Mouse (Mus musculus): ENCODE measurements around the gene BC030499. TPM values are rescaled to one million over a fixed set of nuclear protein-coding genes. Genes with fewer than 3 reads are reported as not detected.

Gene BC030499
- total and polyA plus RNA-seq, 2 experiments from 2014 or later = 0.19 to 0.22 TPM

DNA sequence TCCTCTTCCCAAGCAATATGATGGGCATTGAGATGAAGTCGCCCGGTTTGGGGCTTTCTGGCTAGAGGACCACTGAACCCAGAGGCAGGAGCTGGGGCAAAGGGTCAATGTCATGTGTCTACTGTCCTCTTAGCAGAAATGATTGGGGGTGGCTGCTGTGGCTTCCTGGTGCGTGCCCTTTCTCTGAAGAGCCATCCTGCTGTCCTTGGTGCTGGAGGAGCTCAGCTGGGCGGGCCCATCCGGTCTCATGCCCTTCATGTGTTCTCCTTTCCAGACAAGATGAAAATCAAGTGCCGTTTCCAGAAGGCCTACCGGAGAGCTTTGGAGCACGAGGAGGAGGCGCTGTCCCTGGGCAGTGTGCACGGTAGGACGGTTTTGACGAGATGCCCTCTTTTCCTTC lies 42.0 kb downstream of the BC030499 start:
- peaks cover 18% of the 10 kb centered on the region for H3K36me3 ChIP-seq (replicated peaks; ENCODE audit: control insufficient read depth, insufficient read depth, low read length)
- H3K9ac ChIP-seq (replicated peaks; ENCODE audit: low read depth, low read length) = no peak overlapping the region
- no peak for ATAC-seq (ENCODE audit: insufficient read depth, low read depth)
- no peak overlapping the region for H3K27ac ChIP-seq (ENCODE audit: low read depth)
- H3K27me3 ChIP-seq (ENCODE audit: control insufficient read depth, insufficient read depth, low read length) = no peaks in the 10 kb centered on the region
- H3K4me1 ChIP-seq (ENCODE audit: control insufficient read depth, insufficient read depth) = peaks cover 9% of the 10 kb centered on the region; the same call in 1 of the 2 replicates
- WGBS = 93% methylated on average over 12 of the region's 12 CpGs
- TF ChIP-seq CTCF (IDR thresholded peaks at IDR 0.05; ENCODE audit: low read depth) (no peak), EP300 (IDR thresholded peaks at IDR 0.05; ENCODE audit: low read depth) (no peak)
- H3K4me2 ChIP-seq (ENCODE audit: low read depth, low read length) = no peak overlapping the region
- H3K4me3 ChIP-seq (ENCODE audit: low read depth, low read length) = no peak overlapping the region
- no peaks in the 10 kb centered on the region for H3K9me3 ChIP-seq (replicated peaks; ENCODE audit: control insufficient read depth, low read length)
- no peak for DNase-seq (ENCODE audit: low spot score)

DNA sequence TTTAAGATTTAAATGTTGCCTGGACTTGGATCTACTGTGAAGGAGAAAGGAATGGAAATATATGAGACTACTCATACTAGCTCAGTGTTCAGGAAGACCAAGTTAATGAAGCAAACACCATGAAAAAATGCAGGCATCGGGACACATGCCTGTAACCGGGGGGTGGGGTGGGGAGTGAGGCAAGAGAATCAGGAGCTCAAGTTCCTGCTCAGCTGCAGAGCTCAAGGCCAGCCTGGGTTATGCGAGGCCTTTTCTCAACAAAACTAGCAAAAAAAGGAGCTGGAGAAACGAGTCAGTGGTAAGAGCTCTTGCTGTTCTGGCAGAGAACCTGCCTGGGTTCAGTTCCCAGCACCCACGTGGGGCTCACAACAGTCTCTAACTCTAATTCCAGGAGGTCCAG lies 43.4 kb downstream of the BC030499 start:
- H3K9ac ChIP-seq (replicated peaks; ENCODE audit: low read depth, low read length) = no peak overlapping the region
- H3K27ac ChIP-seq (ENCODE audit: low read depth) = no peak overlapping the region
- 89% methylated on average over 5 of the region's 5 CpGs for WGBS
- H3K4me1 ChIP-seq (ENCODE audit: control insufficient read depth, insufficient read depth) = peaks cover 4% of the 10 kb centered on the region; the same call in 1 of the 2 replicates
- DNase-seq (ENCODE audit: low spot score) (no peak), ATAC-seq (ENCODE audit: insufficient read depth, low read depth) (no peak)
- TF ChIP-seq CTCF (IDR thresholded peaks at IDR 0.05; ENCODE audit: low read depth) = no peak
- peaks cover 23% of the 10 kb centered on the region for H3K36me3 ChIP-seq (replicated peaks; ENCODE audit: control insufficient read depth, insufficient read depth, low read length)
- no peak overlapping the region for H3K4me3 ChIP-seq (ENCODE audit: low read depth, low read length)
- no peak overlapping the region for H3K4me2 ChIP-seq (ENCODE audit: low read depth, low read length)
- H3K27me3 ChIP-seq (ENCODE audit: control insufficient read depth, insufficient read depth, low read length) = no peaks in the 10 kb centered on the region
- no peaks in the 10 kb centered on the region for H3K9me3 ChIP-seq (replicated peaks; ENCODE audit: control insufficient read depth, low read length)

DNA sequence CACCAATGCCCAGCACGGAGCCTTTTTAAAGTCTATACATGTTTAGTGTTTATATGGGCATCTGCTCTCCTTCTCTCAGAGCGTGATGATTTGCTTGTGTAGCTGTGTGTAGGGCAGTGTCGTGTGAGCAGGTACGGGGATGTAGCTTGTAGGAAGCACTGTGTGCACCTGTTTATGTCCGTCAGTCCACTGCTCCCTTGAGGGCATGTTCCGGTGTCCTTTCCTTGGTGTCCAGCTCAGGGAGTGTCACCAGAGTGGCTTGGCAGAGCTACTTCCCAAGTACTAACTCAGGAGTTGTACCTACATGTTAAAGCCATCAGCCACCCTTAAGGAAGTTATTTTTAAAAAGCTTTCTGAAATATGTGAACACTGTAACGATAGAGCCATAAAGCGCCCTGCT lies 46.4 kb downstream of the BC030499 start:
- Histone ChIP-seq H3K4me3 (ENCODE audit: low read depth, low read length) (no peak overlapping the region), H3K9me3 (replicated peaks; ENCODE audit: control insufficient read depth, low read length) (no peaks in the 10 kb centered on the region), H3K27ac (ENCODE audit: low read depth) (no peak overlapping the region), H3K9ac (replicated peaks; ENCODE audit: low read depth, low read length) (no peak overlapping the region), H3K4me2 (ENCODE audit: low read depth, low read length) (no peak overlapping the region), H3K27me3 (ENCODE audit: control insufficient read depth, insufficient read depth, low read length) (no peaks in the 10 kb centered on the region), H3K4me1 (ENCODE audit: control insufficient read depth, insufficient read depth) (no peaks in the 10 kb centered on the region), H3K36me3 (replicated peaks; ENCODE audit: control insufficient read depth, insufficient read depth, low read length) (peaks cover 34% of the 10 kb centered on the region)
- ATAC-seq (ENCODE audit: insufficient read depth, low read depth) (no peak), DNase-seq (ENCODE audit: low spot score) (no peak)
- TF ChIP-seq EP300 (IDR thresholded peaks at IDR 0.05; ENCODE audit: low read depth) = no peak
- no peak for TF ChIP-seq CTCF (IDR thresholded peaks at IDR 0.05; ENCODE audit: low read depth)
- 89% methylated on average over 8 of the region's 8 CpGs for WGBS

DNA sequence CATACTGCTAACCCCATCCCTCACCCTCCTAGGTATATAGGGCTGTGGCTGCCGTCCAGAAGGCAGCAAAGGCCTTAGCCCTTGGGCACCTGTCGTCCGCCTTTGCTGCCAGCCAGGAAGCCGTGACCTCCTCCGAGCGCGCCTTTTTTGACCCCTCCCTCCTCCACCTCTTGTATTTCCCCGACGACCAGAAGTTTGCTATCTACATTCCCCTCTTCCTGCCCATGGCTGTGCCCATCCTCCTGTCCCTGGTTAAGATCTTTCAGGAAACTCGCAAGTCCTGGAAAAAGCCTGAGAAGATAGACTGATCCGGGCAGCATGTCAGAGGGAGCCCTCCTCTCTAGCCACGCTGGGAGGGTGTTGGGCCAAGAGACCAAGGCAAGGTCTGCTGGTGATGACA lies 51.1 kb downstream of the BC030499 start:
- Histone ChIP-seq H3K4me2 (ENCODE audit: low read depth, low read length) (no peak overlapping the region), H3K27me3 (ENCODE audit: control insufficient read depth, insufficient read depth, low read length) (no peaks in the 10 kb centered on the region), H3K36me3 (replicated peaks; ENCODE audit: control insufficient read depth, insufficient read depth, low read length) (peaks cover 19% of the 10 kb centered on the region; the same call in 1 of the 2 replicates), H3K9me3 (replicated peaks; ENCODE audit: control insufficient read depth, low read length) (no peaks in the 10 kb centered on the region), H3K27ac (ENCODE audit: low read depth) (no peak overlapping the region), H3K4me1 (ENCODE audit: control insufficient read depth, insufficient read depth) (peaks cover 24% of the 10 kb centered on the region), H3K9ac (replicated peaks; ENCODE audit: low read depth, low read length) (no peak overlapping the region), H3K4me3 (ENCODE audit: low read depth, low read length) (no peak overlapping the region)
- no peak for ATAC-seq (ENCODE audit: insufficient read depth, low read depth)
- no peak for TF ChIP-seq CTCF (IDR thresholded peaks at IDR 0.05; ENCODE audit: low read depth)
- TF ChIP-seq EP300 (IDR thresholded peaks at IDR 0.05; ENCODE audit: low read depth) = no peak
- no peak for DNase-seq (ENCODE audit: low spot score)
- 68% methylated on average over 12 of the region's 12 CpGs for WGBS

DNA sequence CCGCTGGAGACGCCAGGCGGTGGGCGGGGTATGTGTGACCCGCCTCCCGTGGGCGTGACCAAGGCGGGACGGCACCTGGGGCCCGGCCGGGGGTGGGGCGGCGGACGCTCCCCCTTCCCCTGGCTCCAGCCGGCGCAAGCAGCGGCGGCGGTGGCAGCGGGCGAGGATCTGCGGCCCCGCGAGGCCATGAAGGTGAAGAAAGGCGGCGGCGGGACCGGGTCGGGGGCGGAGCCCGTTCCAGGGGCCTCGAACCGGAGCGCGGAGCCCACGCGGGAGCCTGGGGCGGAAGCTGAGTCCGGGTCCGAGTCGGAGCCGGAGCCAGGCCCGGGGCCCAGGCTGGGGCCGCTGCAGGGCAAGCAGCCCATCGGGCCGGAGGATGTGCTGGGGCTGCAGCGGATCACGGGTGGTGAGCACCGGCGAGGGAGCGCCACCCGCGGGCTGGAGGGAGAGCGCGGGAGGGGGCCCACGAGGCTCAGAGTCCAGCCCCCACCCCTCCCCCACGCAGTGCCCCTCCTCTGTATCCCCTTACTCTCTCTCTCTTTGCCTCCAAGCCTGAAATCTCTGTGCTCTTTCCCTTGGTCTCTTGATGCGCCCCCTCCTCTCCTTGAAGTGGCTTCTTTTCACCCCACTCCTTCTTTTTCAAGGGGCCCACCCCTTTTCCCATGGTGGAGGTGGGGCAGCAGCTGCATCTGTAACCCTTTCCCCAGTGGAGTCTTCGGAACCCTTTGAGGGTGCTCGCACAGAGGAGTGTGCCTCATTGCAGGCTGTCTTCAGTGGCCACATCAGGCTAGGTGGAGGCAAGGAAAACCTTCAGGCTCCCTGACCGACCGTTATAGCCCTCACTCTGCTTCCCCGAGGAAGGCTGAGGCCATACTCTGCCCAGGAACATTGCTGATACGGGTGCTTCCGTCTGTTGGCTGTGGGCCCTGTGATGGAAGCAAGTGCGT lies 53.0 kb downstream of the BC030499 start, which contains the start of gene Unc119:
TSS of gene Unc119 (plus strand) at position 102 of the 947 bp plus-strand sequence.
- ATAC-seq (ENCODE audit: insufficient read depth, low read depth) (peak; percentile 73), DNase-seq (ENCODE audit: low spot score) (peak; percentile 47)
- Histone ChIP-seq H3K9ac (replicated peaks; ENCODE audit: low read depth, low read length) (peak within 1 kb of the TSS; percentile 68), H3K36me3 (replicated peaks; ENCODE audit: control insufficient read depth, insufficient read depth, low read length) (peaks cover 20% of the 10 kb centered on the region; the same call in 1 of the 2 replicates), H3K27ac (ENCODE audit: low read depth) (peak within 1 kb of the TSS; percentile 70), H3K4me2 (ENCODE audit: low read depth, low read length) (peak within 1 kb of the TSS; percentile 98), H3K27me3 (ENCODE audit: control insufficient read depth, insufficient read depth, low read length) (no peaks in the 10 kb centered on the region), H3K9me3 (replicated peaks; ENCODE audit: control insufficient read depth, low read length) (no peaks in the 10 kb centered on the region), H3K4me1 (ENCODE audit: control insufficient read depth, insufficient read depth) (peaks cover 27% of the 10 kb centered on the region), H3K4me3 (ENCODE audit: low read depth, low read length) (peak within 1 kb of the TSS; percentile 76)
- under 1% methylated on average over 58 of the region's 66 CpGs for WGBS
- TF ChIP-seq CTCF (IDR thresholded peaks at IDR 0.05; ENCODE audit: low read depth) (no peak), EP300 (IDR thresholded peaks at IDR 0.05; ENCODE audit: low read depth) (no peak)
